Mouse (Mus musculus) lung, adult 2 months (tissue): ENCODE results near the gene Zfp444.

Experiments
- CTCF ChIP-seq: fragments of 200-500 bp; IDR thresholded peaks from 2 replicates; pipeline ENCODE4 v1.5.1; 2011; ENCODE audit warnings: mild to moderate bottlenecking, low read length, control low read depth; ENCODE audit not compliant: insufficient read depth
- POLR2A ChIP-seq: fragments of 200-500 bp; IDR thresholded peaks from 2 replicates; pipeline ENCODE4 v1.6.1; 2011; ENCODE audit warnings: low read depth, mild to moderate bottlenecking, control low read depth, low read length, borderline replicate concordance; ENCODE audit errors: extremely low read depth

- TF ChIP-seq POLR2A (peak; percentile 45; the same call in 1 of the 2 replicates), CTCF (no peak)
These were observed 16.8 kb upstream of the Zfp444 start for GRCm38 (mm10) chr7:6155031-6155872.
